Mouse (Mus musculus) bone marrow, adult 2 months (tissue): ENCODE data around the gene Aldh1a3.

Experiments
- CTCF ChIP-seq: fragments of 200-500 bp; IDR thresholded peaks from 2 replicates; pipeline ENCODE4 v1.5.1; 2011; ENCODE audit warnings: low read length, control low read depth; ENCODE audit not compliant: control insufficient read depth, insufficient read depth
- POLR2A ChIP-seq: fragments of 200-500 bp; IDR thresholded peaks from 2 replicates; pipeline ENCODE4 v1.6.1; 2011; ENCODE audit warnings: low read depth, mild to moderate bottlenecking, control low read depth, low read length, borderline replicate concordance; ENCODE audit not compliant: control insufficient read depth

GRCm38 (mm10) chr7:66404802-66405201, 22.5 kb downstream of the Aldh1a3 start:
- no peak for TF ChIP-seq CTCF
- no peak for TF ChIP-seq POLR2A
